Mouse (Mus musculus) retina, embryonic 14.5 days (tissue): ENCODE data around the gene Ear14.
"Not testable (repeated sequence)": the region's sequence is repeated elsewhere in the genome, so short reads cannot be mapped to it uniquely, and the experiment has no call there.

Source experiments
- DNase-seq: peaks from one replicate; pipeline ENCODE4 v3.0.0-alpha.2; 2015; ENCODE audit warnings: low spot score

The Ear14 gene

DNA sequence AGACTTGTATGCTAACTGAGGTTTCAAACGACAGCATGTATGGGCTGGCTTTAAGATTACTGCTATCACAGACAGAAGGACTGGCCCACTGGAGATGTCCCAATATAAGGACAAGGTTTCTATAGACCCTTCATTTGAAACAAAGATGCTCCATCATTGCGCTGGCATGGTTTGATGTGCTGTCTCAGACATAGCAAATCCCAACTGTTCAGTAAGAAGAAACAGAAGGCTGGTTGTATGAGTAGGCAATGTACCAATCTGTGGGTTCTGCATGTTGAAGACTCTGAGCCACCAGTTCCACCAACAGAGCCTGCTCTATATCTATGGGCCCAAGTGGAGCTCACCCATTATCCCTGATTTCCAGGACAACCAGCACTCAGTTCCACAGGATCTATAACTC lies at the start of gene Ear14:
Gene Ear14, plus strand, starts transcription at position 277 of the 400 bp plus-strand sequence.
- DNase-seq = no peak

DNA sequence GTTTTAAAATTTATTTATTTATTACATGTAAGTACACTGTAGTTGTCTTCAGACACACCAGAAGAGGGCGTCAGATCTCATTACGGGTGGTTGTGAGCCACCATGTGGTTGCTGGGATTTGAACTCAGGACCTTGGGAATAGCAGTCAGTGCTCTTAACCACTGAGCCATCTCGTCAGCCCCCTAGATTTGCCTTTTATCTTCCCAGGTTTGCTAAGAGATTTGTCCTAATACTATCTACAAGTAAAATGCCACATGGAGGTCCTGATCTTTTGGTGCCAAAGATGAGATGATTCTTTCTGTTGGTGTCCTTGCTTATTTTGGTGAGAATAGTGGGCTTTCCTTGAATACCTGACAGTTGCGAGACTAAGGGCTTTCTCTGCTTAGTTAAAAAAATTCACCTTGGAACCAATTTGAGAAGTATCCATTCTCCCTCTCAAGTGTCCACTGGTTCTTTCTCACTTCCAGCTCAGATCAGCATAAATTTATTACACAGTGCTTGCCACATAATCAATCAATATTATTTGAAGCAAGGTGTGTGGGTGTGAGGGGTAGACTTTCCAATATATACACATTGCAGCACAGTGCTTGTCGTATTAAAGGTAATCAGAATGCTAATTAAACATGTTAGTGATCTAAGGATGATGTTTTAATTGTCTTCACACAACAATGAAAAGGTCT lies 47.0 kb upstream of the Ear14 start:
- DNase-seq = no peak

DNA sequence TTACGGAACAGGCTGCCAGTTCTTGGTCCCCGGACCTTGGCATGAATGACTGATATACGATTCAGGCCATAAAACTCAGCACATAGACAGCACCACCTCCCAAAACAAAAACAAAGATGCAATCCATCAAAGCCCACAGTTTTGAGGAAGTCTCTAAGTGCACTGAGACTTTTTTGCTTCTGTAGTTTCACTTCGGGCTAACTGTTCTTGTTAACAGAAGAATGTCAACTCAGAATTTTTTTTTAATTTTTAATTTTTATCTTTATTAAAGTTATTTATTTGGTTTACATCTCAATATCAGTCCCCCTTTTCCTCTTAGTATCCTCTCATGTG lies 46.5 kb upstream of the Ear14 start:
- DNase-seq = no peak

DNA sequence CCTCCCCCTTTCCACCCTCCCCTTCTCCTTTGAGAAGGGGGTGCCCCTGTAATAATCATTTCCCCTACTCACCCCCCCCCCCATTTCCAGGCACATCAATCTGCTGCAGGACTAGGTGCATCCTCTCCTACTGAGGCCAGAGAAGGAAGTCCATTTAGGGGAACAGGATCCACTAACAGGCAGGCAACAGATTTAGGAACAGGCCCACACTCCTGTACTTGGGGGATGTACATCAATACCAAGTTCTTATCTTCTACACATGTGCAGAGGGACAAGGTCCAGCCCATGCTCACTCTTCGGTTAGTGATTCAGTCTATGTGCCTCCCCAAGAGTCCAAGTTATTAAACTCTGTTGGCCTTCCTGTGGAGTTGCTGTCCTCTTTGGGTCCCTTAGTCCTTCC lies 46.1 kb upstream of the Ear14 start:
- no peak for DNase-seq

DNA sequence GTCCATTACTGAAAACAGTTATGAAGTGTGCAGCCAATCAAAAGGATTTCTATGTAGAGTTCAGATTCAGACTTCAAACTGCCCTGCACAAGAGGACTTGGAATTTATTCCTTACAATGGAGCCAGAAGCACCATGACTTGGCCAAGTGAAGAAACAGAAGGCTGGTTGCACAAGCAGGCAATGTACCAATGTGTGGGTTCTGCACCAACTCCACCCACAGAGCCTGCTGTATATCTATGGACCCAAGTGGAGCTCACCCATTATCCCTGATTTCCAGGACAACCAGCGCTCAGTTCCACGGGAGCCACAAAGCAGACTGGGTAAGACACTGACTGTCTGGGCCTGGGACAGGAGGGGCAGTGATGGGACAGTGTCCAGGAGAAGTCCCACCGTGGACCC lies 41.2 kb upstream of the Ear14 start, which contains the start of gene Rnase2b:
Gene Rnase2b, plus strand, starts transcription at position 285 of the 400 bp plus-strand sequence.
- DNase-seq = not testable (repeated sequence)

DNA sequence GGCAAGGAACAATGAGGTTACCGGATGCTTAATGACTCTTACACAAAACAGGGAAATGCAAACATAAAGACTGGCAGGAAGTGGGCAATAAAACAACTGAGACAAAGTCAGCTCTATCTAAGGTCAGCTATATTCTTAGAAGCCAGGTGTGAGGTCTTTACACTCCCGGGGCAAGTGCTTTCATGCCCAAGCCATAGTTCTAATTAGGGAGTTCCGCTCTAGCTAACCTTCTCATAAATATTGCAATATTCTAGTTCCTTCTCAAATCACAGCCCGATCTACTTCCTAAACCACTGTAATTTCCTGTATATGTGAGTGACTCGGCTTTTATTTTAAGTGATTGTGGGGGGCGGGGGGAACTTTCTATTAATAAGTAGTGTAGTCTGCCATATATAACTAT lies 39.9 kb upstream of the Ear14 start:
- DNase-seq = not testable (repeated sequence)

DNA sequence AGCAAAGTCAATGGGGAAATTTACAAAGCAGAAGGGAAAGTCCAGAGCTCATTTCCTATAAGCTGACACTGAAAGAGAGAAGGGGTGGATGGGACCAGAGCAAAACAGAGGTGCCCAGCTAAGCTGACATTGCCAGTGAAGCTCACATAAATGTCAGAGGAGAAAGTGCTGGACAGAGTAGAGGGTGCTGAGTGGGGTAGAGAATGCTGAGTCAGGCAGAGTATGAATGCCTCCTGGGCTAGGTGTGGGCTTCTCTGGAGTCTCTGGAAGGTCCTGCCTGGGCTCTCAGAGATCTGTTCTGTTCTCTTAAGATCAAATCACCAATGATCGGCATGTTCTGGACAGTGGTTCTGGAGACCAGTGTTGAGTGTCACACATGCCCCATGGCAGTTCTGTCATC lies 37.8 kb upstream of the Ear14 start:
- DNase-seq = no peak

DNA sequence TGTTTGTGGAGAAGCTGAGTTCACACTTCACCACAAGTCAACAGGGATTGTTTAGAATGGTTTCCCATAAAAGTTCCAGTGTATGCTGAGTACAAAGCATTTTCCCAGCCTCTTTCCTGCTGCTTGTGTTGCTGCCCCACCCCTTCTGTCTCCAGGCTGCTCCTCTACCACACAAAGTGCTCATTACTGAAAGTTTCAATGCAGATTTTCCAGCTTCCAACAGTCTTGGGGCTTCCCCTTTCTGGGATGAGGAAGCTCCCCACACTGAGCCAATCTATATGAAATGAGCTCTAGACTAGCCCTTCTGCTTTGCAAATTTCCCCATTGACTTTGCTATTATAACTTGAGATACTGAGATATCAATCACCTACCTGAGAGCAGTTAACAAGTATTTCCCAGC lies 37.1 kb upstream of the Ear14 start:
- no peak for DNase-seq

DNA sequence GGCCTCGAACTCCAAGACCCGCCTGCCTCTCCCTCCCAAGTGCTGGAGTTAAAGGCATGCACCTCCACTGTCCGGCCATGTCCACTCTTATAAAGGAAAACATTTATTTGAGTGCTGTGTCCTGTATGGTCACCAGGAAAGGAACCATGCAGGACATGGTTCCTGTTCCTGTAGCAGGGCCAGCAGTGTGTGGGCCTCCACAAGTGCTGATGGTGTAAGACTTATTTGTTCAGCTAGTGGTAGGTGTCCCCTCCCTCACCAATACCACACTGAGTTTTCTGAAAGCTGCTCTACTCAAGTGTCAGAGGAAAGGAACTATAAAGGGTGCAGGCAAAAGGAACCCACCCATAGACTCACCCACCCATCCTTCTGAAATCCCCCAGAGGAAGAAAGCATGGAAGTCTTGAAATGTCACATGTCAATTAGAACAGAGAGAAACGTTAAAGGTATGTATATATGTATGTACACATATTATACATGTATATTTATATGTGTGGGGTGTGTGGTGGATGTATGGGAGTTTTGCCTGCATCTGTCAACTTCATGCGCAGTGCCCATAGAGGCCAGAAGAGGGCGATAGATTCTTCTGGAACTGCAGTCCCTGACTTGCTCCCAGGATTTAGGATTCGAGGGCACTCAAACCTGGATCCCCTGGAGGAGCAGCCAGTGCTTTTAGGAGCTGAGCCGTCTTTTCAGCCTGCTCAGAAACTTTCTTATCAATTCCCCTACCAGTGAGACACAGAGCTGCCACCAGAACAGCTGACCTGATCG lies 30.9 kb upstream of the Ear14 start:
- peak; percentile 19 for DNase-seq

DNA sequence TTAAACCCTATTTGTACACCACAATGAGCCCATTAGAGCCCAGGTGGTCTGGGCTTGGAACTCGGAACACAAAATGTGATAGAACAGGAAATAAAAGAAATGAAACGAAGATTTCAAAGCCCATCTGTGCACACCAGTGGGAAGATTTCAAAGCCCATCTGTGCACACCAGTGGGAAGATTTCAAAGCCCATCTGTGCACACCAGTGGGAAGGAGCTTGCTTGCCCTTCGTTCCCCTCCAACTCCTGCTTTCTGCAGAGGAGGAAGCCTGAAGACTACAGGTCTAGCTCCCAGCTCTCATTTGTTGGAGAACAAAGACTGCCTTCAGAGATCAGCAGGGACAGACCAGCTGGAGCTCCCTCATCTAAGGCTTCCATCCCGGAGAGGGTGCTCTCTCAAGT lies 30.2 kb upstream of the Ear14 start:
- DNase-seq = not testable (repeated sequence)

DNA sequence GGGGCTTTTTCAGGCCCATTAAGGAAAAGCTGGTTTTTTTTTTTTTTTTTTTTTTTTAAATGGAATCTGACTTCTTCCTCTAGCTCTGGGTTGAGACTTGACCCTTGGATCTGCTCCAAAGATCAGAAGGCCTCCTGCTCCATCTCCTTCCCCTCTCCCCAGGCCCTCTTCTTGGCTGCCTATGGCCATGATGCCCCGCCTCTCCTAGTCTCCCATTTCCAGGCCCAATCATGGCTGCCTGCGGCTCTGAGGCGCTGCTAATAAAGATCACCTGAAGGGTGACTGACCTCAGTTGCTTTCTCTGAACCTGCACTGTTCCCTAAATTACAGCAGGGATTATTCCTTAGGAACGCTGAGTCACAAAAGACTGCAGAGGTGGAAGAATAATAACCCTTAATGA lies 29.3 kb upstream of the Ear14 start:
- no peak for DNase-seq

DNA sequence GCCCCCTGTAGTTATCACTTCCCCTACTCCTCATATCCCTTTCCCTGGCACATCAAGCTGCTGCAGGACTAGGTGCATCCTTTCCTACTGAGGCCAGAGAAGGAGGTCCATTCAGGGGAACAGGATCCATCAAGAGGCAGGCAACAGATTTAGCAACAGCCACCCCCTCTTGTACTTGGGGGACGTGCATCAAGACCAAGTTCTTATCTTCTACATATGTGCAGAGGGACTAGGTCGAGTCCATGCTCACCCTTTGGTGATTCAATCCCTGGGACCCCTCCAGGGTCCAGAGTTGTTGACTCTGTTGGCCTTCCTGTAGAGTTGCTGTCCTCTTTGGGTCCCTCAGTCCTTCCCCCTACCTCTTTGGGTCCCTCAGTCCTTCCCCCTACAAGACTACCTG lies 22.1 kb upstream of the Ear14 start:
- DNase-seq = not testable (repeated sequence)

DNA sequence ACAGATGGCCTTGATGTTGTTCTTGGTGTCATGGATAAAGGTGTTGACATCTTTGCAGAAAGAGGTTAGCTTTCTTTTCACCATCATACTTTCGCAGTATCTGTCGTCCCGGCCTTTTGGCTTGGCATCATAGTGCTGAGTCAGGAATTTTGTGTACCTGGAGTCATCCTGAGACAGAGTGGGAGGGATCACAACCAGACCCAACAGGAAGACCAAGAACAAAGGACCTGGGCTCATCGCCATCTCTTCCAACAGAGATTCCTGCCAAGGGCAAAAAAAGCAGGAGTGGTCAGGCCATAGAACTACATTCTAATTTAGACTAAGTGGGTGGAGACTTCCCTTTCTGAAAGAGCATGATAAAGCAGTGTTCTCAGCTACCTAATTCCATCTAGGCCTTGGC lies 7.5 kb upstream of the Ear14 start:
- no peak for DNase-seq

DNA sequence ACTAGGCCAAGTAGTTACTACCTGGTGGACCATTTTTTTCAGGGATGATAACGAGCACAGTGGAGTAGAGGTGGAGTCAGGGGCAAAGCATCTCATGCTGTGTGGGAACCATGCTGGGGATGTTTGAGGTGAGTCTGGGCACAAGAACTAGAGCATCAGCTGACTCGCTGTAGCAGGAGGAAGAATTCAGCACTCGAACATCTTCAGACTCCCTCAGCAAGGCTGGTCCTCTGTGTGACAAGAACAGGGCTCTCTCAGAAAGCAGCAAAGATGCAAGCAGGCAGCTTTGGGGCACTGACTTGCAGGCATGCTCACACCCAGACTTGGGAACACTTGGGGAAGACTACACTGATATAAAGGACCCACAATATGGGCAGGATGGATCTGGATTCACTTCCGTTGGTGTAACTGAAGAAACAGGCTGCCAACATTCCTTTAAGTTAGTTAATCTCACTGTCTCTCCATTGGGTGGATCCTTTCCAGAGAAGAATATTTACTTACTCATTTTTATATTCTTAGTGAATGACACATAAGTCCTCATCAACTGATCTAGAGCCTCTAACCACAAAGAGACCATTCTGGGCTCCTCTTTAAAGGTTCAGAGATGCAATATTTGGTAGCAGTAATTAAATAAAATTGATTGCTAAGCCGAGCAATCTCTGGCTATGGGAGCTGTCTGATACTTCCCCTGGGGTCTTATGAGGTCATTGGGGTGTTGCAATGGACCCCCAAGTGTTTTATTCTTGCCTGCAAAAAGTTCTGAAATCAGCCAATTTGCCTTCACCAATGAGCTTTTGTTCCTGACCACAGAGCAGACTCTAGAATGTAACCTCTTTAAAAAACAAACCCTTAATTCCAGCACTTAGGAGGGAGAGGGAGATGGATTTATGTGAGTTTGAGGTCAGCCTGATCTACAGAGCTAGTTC lies 3.8 kb upstream of the Ear14 start, which contains the start of gene Ang2:
Gene Ang2, minus strand, starts transcription at position 51 of the 926 bp plus-strand sequence.
- DNase-seq = no peak

DNA sequence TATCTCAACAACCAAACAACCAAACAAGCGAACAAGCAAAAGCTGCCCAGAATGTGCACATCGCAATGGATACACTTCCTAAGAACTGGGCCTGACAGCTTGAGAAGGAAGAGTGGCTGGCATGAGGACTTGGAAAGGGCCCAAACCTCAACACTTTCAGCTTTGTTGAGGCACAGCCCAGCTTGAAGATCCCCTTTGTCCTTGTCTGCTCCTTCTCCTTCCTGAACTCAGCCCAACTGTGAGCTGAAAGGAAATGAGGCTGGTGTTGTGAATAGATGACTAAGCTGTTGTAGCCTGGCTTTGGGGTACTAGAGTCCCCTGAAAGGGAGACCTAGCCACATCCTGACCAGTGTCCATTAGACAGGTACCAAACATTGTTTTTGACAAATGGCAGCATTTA lies 3.1 kb upstream of the Ear14 start:
- DNase-seq = no peak

DNA sequence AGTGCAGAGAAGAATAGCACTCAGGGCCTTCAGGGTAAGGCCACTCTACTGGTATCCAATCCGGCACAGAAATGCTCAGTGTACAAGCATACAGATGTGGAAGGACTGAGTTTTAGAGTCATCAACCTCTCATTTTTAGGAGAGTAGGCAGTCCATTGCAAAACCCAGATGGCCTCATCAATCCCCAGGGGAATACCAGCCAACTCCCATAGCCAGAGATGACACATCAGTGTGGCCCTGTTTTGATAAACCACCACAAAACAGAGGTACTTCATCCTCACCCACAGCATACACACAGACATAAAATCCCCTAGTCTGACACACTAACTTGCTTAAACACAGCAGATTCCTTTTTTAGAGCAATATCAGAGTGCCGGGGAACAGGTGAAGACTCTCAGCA lies 2.7 kb upstream of the Ear14 start:
- DNase-seq = no peak

DNA sequence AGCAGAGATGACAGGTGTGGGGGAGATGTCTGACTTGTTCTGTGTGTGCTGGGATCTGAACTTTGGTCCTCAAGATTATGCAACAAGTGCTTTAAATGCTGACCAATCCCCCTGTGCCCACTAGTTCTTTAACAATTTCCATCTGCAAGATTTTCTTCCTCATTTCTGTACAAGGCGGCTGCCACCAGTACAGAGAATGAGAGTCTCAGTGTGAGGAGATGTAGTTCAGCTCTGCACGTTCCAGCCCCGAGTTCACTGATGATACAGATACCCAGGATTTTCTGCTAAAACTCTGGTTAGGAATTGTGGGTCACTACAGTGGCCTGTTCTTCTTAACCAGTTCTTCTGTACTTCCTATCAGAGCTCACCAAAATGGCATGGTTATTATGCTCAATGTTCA lies 16.9 kb downstream of the Ear14 start:
- DNase-seq = not testable (repeated sequence)

DNA sequence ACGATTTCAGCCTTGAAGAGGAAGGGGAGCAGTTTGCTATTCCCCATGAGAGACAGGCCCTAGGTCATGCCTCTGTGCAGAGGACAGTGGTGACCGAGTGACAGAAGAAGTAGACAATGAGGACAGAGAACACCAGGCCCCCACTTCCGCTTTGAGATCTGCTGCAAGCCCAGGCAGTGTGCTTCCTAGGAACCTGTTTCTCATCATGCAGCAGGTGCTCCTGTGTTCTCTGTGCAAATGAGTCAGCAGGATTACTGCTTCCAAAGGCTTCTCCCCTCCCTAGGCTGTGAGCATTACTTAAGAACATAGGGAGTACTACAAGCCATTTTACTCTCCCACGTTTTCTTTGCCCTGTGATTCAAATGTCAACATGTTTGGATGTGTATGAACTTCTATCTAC lies 26.5 kb downstream of the Ear14 start:
- not testable (repeated sequence) for DNase-seq

DNA sequence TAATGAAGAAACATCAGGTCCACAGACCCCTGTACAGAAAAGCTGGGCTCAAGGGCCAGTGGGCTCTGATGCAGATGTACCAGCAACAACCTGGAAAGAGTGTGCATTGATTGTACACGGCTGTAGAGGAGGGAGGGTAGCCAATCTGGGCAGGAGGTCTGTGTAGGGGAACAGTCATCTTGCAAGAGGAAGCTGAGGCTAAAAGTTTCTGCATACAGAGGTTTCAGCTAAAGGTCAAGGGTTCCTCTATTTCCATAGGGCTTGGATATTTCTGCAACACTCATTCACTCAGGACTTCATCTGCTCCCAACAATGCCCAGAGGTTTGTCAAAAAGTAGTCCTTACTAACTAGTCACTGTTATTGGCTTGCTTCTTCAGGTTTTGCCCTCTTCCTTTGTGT lies 34.3 kb downstream of the Ear14 start:
- not testable (repeated sequence) for DNase-seq

DNA sequence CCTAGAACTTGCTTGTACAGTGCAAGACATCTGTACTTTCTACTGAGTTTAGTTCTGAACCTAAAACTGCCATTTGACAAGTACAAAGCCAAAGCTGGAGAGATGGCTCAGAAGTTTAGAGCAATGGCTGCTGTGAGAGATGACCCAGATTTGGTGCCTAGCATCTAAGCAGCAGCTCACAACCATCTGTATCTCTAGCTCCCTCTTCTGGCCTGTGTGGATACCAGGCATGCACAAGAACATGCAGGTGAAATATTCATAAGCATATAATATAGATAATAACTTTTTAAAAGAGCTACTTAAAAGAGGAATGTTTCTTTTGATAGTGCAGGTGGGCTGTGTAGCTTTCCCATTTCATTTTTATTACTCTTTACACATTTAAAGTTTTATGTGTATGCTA lies 37.7 kb downstream of the Ear14 start:
- peak; percentile 88 for DNase-seq

DNA sequence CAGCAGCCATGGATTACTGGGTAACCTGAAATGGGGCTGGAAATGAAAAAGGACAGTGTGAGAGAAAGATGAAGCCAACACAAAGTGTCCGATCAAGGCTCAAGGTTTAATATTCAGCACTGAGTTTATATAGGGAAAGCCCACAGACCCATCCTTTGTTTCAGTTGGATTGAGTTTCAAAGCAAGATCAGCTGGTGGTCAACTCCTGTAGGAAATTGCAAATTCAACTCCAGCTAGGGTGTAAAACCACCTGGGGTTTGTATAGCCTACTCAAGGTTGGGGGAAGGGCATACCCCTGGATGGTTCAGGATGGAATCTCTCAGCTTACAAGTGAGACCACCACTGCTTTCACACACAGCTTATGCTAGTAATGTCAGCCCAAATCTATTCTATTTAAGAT lies 44.5 kb downstream of the Ear14 start:
- no peak for DNase-seq

DNA sequence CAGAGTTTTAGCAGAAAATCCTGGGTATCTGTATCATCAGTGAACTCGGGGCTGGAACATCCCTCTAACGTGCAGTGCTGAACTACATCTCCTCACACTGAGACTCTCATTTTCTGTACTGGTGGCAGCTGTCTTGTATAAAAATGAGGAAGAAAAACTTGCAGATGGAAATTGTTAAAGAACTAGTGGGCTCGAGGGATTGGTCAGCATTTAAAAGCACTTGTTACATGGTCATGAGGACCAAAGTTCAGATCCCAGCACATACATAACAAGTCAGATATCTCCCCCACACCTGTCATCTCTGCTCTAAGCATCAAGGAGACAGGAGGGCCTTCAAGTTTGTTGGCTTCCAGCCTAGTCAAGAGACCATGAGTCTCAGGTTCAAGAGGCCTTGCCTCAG lies 47.2 kb downstream of the Ear14 start:
- DNase-seq = no peak

DNA sequence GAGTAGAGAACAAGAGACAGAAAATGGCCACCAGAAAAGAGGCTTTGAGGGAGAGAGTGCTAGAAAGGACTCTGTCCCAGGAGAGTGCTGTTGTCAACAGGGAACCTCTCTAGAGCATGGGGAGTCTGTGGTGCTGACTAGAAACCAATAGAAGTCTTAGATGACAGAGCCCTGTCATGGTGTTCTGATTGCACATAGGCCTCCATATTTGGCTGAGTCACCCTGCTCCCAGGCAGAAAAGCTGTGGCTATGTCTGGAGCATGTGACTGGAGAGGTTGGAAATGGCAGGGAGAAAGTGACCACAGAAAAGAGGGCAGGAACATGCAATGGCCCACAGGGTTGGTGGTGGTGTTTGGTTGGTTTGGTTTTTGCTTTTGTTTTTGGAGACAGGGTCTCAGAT lies 49.0 kb downstream of the Ear14 start:
- DNase-seq = not testable (repeated sequence)
